14 mouse cellular contexts compared by ENCODE assay signal in genomic region chr4:44672216-44672937, GRCm38 (mm10). TPM values are rescaled to one million over a fixed set of nuclear protein-coding genes. Genes with fewer than 3 reads are reported as not detected.
DNase-seq lines count a peak whose midpoint lies in the region; ATAC-seq and TF ChIP-seq lines count a peak whose summit lies in the region.
"Had no signal": no experiment of that assay in that cellular context is flagged by ENCODE, and none has a peak within 500 bp of the region (broad histone marks: within the 10 kb centered on the region; RNA-seq: fewer than 3 reads in every experiment).

No protein-coding gene starts in this region.

- H3K4me3 ChIP-seq in intestine, postnatal 0 days (ENCODE audit: low read depth, low read length): no peak overlapping the region
- H3K4me3 ChIP-seq in intestine, embryonic 15.5 days (replicated peaks): no peak overlapping the region
- H3K4me3 ChIP-seq in bone marrow, adult 2 months (replicated peaks; ENCODE audit: control insufficient read depth, low read depth, low read length): no peak overlapping the region
- H3K4me3 ChIP-seq in hindbrain, embryonic 11.5 days (ENCODE audit: low read depth, low read length): no peak overlapping the region
- H3K4me3 ChIP-seq: gastrocnemius, adult 2 months; limb, embryonic 15.5 days; neural tube, embryonic 12.5 days had no signal

- peak; percentile 82 to 86 for DNase-seq in B cell, adult 2 months
- no peak for DNase-seq in kidney, adult 18-20 months
- DNase-seq in left cerebral cortex, adult 9 months (ENCODE audit: low spot score in 2 of 2): no peak
- no peak for DNase-seq in hindbrain, embryonic 11.5 days (ENCODE audit: low spot score)
- DNase-seq: gastrocnemius, adult 2 months; right cerebral cortex, postnatal 25 days had no signal

- H3K36me3 ChIP-seq in intestine, postnatal 0 days (ENCODE audit: control insufficient read depth, insufficient read depth): no peaks in the 10 kb centered on the region
- no peaks in the 10 kb centered on the region for H3K36me3 ChIP-seq in intestine, embryonic 15.5 days
- H3K36me3 ChIP-seq in hindbrain, embryonic 11.5 days (ENCODE audit: control insufficient read depth, insufficient read depth, low read length): no peaks in the 10 kb centered on the region
- H3K36me3 ChIP-seq: limb, embryonic 15.5 days; neural tube, embryonic 12.5 days had no signal

- no peaks in the 10 kb centered on the region for H3K27me3 ChIP-seq in intestine, postnatal 0 days (replicated peaks; ENCODE audit: control insufficient read depth, insufficient read depth, low read length)
- no peaks in the 10 kb centered on the region for H3K27me3 ChIP-seq in intestine, embryonic 15.5 days (replicated peaks)
- no peaks in the 10 kb centered on the region for H3K27me3 ChIP-seq in hindbrain, embryonic 11.5 days (ENCODE audit: control insufficient read depth, insufficient read depth, low read length)

- no peak overlapping the region for H3K27ac ChIP-seq in intestine, postnatal 0 days (ENCODE audit: low read depth, low read length)
- no peak overlapping the region for H3K27ac ChIP-seq in intestine, embryonic 15.5 days
- H3K27ac ChIP-seq in bone marrow, adult 2 months (ENCODE audit: control insufficient read depth, insufficient read depth, low read depth, low read length, poor library complexity): peak overlapping the region; percentile 80
- H3K27ac ChIP-seq in hindbrain, embryonic 11.5 days (ENCODE audit: low read depth, low read length): no peak overlapping the region
- H3K27ac ChIP-seq: gastrocnemius, adult 2 months; limb, embryonic 15.5 days; neural tube, embryonic 12.5 days had no signal

- no peak; the same call in 1 of the 2 replicates for TF ChIP-seq POLR2A in bone marrow, adult 2 months (IDR thresholded peaks at IDR 0.05; ENCODE audit: borderline replicate concordance, control insufficient read depth, low read depth, low read length)

- H3K4me2 ChIP-seq in intestine, postnatal 0 days (replicated peaks; ENCODE audit: low read depth): no peak overlapping the region
- no peak overlapping the region for H3K4me2 ChIP-seq in intestine, embryonic 15.5 days (replicated peaks)
- no peak overlapping the region for H3K4me2 ChIP-seq in hindbrain, embryonic 11.5 days (replicated peaks; ENCODE audit: low read depth, low read length)
- H3K4me2 ChIP-seq: limb, embryonic 15.5 days; neural tube, embryonic 12.5 days had no signal

- WGBS in intestine, postnatal 0 days: 62% methylated on average over 10 of the region's 10 CpGs
- 48% methylated on average over 10 of the region's 10 CpGs for WGBS in intestine, embryonic 15.5 days
- WGBS in bone marrow, adult 2 months: 32% methylated on average over 10 of the region's 10 CpGs
- WGBS in hindbrain, embryonic 11.5 days: 72% methylated on average over 10 of the region's 10 CpGs

- no peak overlapping the region for H3K9ac ChIP-seq in intestine, postnatal 0 days (ENCODE audit: low read depth, low read length)
- H3K9ac ChIP-seq in intestine, embryonic 15.5 days: no peak overlapping the region
- H3K9ac ChIP-seq in hindbrain, embryonic 11.5 days (ENCODE audit: low read depth, low read length): no peak overlapping the region
- H3K9ac ChIP-seq: limb, embryonic 15.5 days; neural tube, embryonic 12.5 days had no signal

- H3K4me1 ChIP-seq in intestine, postnatal 0 days (replicated peaks; ENCODE audit: control insufficient read depth, insufficient read depth, low read length): no peaks in the 10 kb centered on the region
- no peaks in the 10 kb centered on the region for H3K4me1 ChIP-seq in intestine, embryonic 15.5 days (replicated peaks)
- peaks cover 3% of the 10 kb centered on the region; the same call in 1 of the 2 replicates for H3K4me1 ChIP-seq in bone marrow, adult 2 months (ENCODE audit: control insufficient read depth, insufficient read depth, low read length)
- H3K4me1 ChIP-seq in hindbrain, embryonic 11.5 days (replicated peaks; ENCODE audit: control insufficient read depth, insufficient read depth, low read length): no peaks in the 10 kb centered on the region; the same call in 1 of the 2 replicates
- H3K4me1 ChIP-seq: limb, embryonic 15.5 days; neural tube, embryonic 12.5 days had no signal

- 0 out of 2 replicates have a peak, but pooled peaks have one; percentile 12 for TF ChIP-seq CTCF in intestine, postnatal 0 days (IDR thresholded peaks at IDR 0.05; ENCODE audit: low read depth)
- peak; percentile 44; the same call in 1 of the 2 replicates for TF ChIP-seq CTCF in bone marrow, adult 2 months (IDR thresholded peaks at IDR 0.05; ENCODE audit: control insufficient read depth, insufficient read depth, low read length)

- no peaks in the 10 kb centered on the region for H3K9me3 ChIP-seq in intestine, postnatal 0 days (ENCODE audit: control insufficient read depth)
- H3K9me3 ChIP-seq in intestine, embryonic 15.5 days: no peaks in the 10 kb centered on the region
- no peaks in the 10 kb centered on the region for H3K9me3 ChIP-seq in hindbrain, embryonic 11.5 days (ENCODE audit: control insufficient read depth, low read length)
- H3K9me3 ChIP-seq: limb, embryonic 15.5 days; neural tube, embryonic 12.5 days had no signal

- ATAC-seq in intestine, postnatal 0 days: no peak
- ATAC-seq in intestine, embryonic 15.5 days: no peak
- peak; percentile 55 for ATAC-seq in neutrophil, adult 5-6 weeks (ENCODE audit: extremely low read depth, insufficient number of reproducible peaks, low FRiP score, poor library complexity, severe bottlenecking)
- no peak for ATAC-seq in hindbrain, embryonic 11.5 days (ENCODE audit: low FRiP score)

RNA-seq across cellular contexts. Expression of gene Pax5, which starts 37.9 kb away (rescaled TPM):
- 0.01 TPM in 1 of 2 replicates, not detected in the other for polyA plus RNA-seq in intestine, postnatal 0 days (2015; fragmentation: Nextera tagmentation; extraction: Ambion mirVana)
- 0.01 TPM in 1 of 2 replicates, not detected in the other for polyA plus RNA-seq in intestine, embryonic 15.5 days (2015; fragmentation: Nextera tagmentation; extraction: Ambion mirVana)
- polyA plus RNA-seq in bone marrow, adult 2 months (2011; ENCODE audit: insufficient read depth, insufficient read length, low replicate concordance, missing spikeins): 18.0 and 35.6 TPM in 2 replicates
- total RNA-seq in neutrophil, adult 5-6 weeks (2017): 184 and 199 TPM in 2 replicates
- polyA plus RNA-seq in hindbrain, embryonic 11.5 days (2014; fragmentation: Nextera tagmentation; extraction: Ambion mirVana): 3.3 and 4.8 TPM in 2 replicates
- polyA plus RNA-seq: heart, embryonic 14.5 days; intestine, embryonic 14.5 days had no signal

Comparison
In these comparisons a context has a peak if more than half of its experiments do, and no peak if none do; other contexts are left out.
1. DNase-seq: peak in B cell, adult 2 months (2 of 2); none in kidney, adult 18-20 months (single experiment), left cerebral cortex, adult 9 months (0 of 2) and hindbrain, embryonic 11.5 days (single experiment).